Mouse (Mus musculus) heart, embryonic 11.5 days (tissue): ENCODE measurements around the gene Cst6. TPM values are rescaled to one million over a fixed set of nuclear protein-coding genes. Genes with fewer than 3 reads are reported as not detected.
"Not testable (repeated sequence)": the region's sequence is repeated elsewhere in the genome, so short reads cannot be mapped to it uniquely, and the experiment has no call there.

ENCODE experiments used
- ATAC-seq: fragments of 200-750 bp; cut with Nextera tagmentation; replicated peaks from 2 replicates; pipeline ENCODE4 v1.8.0; 2017; ENCODE audit warnings: moderate library complexity; ENCODE audit not compliant: insufficient number of reproducible peaks, low FRiP score, low TSS enrichment
- H3K27ac ChIP-seq: fragments of 300-500 bp; sonication (generic); 2 replicates; pipeline ENCODE4 v1.5.1; 2014; ENCODE audit warnings: mild to moderate bottlenecking, low read depth, low read length
- H3K27me3 ChIP-seq: fragments of 300-500 bp; sonication (generic); 2 replicates; pipeline ENCODE4 v1.6.1; 2014; ENCODE audit warnings: mild to moderate bottlenecking, low read length, mixed read lengths; ENCODE audit not compliant: control insufficient read depth, insufficient read depth
- H3K36me3 ChIP-seq: fragments of 300-500 bp; sonication (generic); 2 replicates; pipeline ENCODE4 v1.6.1; 2014; ENCODE audit warnings: mild to moderate bottlenecking, low read length, moderate library complexity, mixed read lengths; ENCODE audit not compliant: control insufficient read depth, insufficient read depth
- H3K4me1 ChIP-seq: fragments of 300-500 bp; sonication (generic); 2 replicates; pipeline ENCODE4 v1.6.1; 2014; ENCODE audit warnings: low read length; ENCODE audit not compliant: control insufficient read depth, insufficient read depth
- H3K4me2 ChIP-seq: fragments of 300-500 bp; sonication (generic); 2 replicates; pipeline ENCODE4 v1.6.1; 2014; ENCODE audit warnings: mild to moderate bottlenecking, moderate library complexity
- H3K4me3 ChIP-seq: fragments of 300-500 bp; sonication (generic); 2 replicates; pipeline ENCODE4 v1.5.1; 2014; ENCODE audit warnings: low read depth, low read length
- H3K9ac ChIP-seq: fragments of 300-500 bp; sonication (generic); 2 replicates; pipeline ENCODE4 v1.6.1; 2014; ENCODE audit warnings: mild to moderate bottlenecking, low read depth, low read length, moderate library complexity
- H3K9me3 ChIP-seq: fragments of 300-500 bp; sonication (generic); replicated peaks from 2 replicates; pipeline ENCODE4 v1.6.1; 2016; ENCODE audit warnings: low read length; ENCODE audit not compliant: control insufficient read depth
- WGBS: fragments of 180-500 bp; shearing (Covaris S2); extraction: QIAGEN DNeasy Blood & Tissue Kit; methylation state at CpG from one replicate; pipeline ENCODE4 v1.1.7; 2014; ENCODE audit not compliant: insufficient replicate concordance; 5-methylcytosine and 5-hydroxymethylcytosine counted together
- polyA plus RNA-seq: library from polyadenylated mRNA; unstranded; fragments of >200 nt; fragmentation: Nextera tagmentation; extraction: Ambion mirVana; gene quantifications from 2 replicates; pipeline ENCODE4 v1.2.1, GENCODE M21; 2014

Gene Cst6
- polyA plus RNA-seq = 0.60 and 0.84 TPM in 2 replicates

DNA sequence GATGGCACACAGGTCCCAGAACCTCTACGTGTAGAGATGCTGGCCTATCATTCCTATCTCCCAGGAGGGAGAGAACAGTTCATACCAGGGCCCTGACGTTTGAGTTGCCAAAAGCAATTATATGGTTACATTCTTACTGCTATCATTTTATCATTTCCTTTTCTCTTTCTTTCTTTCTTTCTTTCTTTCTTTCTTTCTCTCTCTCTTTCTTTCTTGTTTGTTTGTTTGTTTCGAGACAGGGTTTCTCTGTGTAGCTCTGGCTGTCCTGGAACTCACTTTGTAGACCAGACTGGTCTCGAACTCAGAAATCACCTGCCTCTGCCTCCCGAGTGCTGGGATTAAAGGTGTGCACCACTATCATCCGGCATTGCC, at the start of gene Cst6:
Cst6 (minus strand) TSS at position 73 of the 372 bp plus-strand sequence.
- H3K27me3 ChIP-seq, H3K36me3 ChIP-seq, H3K27ac ChIP-seq, H3K4me1 ChIP-seq, H3K9me3 ChIP-seq, ATAC-seq: not testable (repeated sequence)
- Histone ChIP-seq H3K4me2 (peak within 1 kb of the TSS; percentile 87), H3K9ac (peak within 1 kb of the TSS; percentile 66), H3K4me3 (peak within 1 kb of the TSS; percentile 46)
- 59% methylated on average over 6 of the region's 6 CpGs for WGBS

DNA sequence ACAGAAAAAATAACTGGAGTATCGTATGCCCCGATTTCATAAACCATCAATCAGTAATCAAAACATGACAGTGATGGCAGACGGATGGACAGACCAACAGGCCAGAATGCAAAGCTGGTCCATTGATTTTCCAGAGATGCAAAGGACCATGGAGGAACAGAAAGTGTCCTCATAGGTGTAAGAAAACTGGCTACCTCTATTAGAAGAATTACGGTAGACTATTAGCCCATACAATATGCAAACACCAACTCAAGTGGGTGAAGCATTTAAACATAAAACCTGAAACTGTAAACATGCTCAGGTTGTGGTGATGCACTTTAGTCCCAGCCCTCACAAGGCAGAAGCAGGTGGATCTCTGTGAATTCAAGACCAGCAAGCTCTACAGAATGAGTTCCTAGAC, 46.0 kb upstream of the Cst6 start:
- WGBS = 67% methylated on average over 4 of the region's 4 CpGs
- no peaks in the 10 kb centered on the region for H3K36me3 ChIP-seq
- no peak overlapping the region for H3K4me3 ChIP-seq
- peaks cover 1% of the 10 kb centered on the region for H3K4me1 ChIP-seq
- no peak overlapping the region for H3K4me2 ChIP-seq
- no peak overlapping the region for H3K27ac ChIP-seq
- no peak for ATAC-seq
- H3K9me3 ChIP-seq = no peaks in the 10 kb centered on the region
- H3K27me3 ChIP-seq = no peaks in the 10 kb centered on the region
- no peak overlapping the region for H3K9ac ChIP-seq

DNA sequence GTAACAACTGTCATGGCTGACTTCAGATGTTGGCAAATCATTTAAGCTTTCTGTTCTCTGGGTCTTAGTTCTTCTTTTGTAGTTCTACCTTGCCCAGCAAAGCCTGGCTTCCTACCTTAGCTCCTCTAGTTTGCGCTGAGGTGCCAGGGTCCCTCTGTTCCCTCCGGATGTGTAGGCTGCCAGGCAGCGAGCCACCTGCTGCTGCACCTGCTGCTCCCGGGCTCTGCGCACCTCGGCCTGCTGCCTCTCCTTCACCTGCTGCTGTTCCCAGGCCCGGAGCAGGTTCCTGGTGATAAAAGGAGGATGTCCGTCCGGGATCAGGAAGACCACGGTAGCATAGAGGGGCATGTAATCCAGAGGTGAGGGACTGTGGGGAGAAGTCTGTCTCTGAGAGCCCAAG, 44.8 kb upstream of the Cst6 start:
- H3K4me2 ChIP-seq = no peak overlapping the region
- H3K9ac ChIP-seq = no peak overlapping the region
- no peak overlapping the region for H3K27ac ChIP-seq
- no peaks in the 10 kb centered on the region for H3K36me3 ChIP-seq
- no peak for ATAC-seq
- H3K4me1 ChIP-seq = peaks cover 10% of the 10 kb centered on the region
- no peaks in the 10 kb centered on the region for H3K27me3 ChIP-seq
- no peak overlapping the region for H3K4me3 ChIP-seq
- 47% methylated on average over 10 of the region's 10 CpGs for WGBS
- H3K9me3 ChIP-seq = no peaks in the 10 kb centered on the region

DNA sequence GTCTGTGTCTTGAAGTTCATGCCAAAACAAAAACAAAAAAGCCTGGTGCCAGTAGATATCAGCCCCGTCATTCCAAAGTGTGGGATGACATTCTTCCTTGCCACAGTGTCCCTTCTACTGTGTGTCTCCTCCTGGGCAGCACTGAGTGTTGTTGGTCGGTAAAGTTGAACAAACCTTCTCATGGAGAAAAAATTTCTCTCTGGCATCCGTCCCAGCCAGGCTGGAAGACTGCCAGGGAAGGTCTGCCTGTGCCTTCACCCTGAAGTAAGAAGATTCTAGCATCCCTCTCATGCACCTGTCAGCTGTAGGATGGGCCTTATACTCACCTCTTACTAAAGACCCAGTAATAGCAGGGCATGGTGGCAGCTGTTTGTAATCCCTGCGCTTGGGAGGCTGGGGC, 43.5 kb upstream of the Cst6 start:
- no peak for ATAC-seq
- Histone ChIP-seq H3K27me3 (no peaks in the 10 kb centered on the region), H3K36me3 (no peaks in the 10 kb centered on the region)

DNA sequence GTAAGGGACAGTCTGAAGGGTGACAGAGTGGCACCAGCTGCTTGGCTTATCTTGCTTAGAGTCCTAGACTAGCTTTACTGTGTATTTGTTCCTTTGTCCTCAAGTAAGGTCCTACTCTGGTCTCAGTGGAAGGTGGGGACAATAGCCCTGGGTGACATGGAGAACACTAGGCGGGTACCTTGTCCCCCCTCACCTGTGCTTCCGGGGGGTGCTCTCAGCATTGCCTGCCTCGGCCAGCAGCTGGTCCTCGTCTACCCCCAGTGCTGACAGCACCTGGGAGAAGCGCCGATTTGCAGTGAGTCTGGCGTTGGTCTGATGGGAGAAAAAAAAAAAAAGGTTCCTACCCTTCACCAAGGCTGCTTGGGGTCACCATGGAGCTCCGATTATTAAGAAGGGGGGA, 41.0 kb upstream of the Cst6 start:
- H3K4me1 ChIP-seq = peaks cover 23% of the 10 kb centered on the region
- 0 out of 2 replicates have a peak, but pooled peaks cover 2% of the 10 kb centered on the region for H3K36me3 ChIP-seq
- ATAC-seq = no peak
- no peaks in the 10 kb centered on the region for H3K27me3 ChIP-seq
- no peak overlapping the region for H3K27ac ChIP-seq
- H3K4me3 ChIP-seq = peak overlapping the region; percentile 100; the same call in 1 of the 2 replicates
- peak overlapping the region; percentile 96; the same call in 1 of the 2 replicates for H3K9ac ChIP-seq
- WGBS = 54% methylated on average over 8 of the region's 8 CpGs
- H3K4me2 ChIP-seq = peak overlapping the region; percentile 94
- H3K9me3 ChIP-seq = no peaks in the 10 kb centered on the region

More for the DNA sequence above, 43.5 kb upstream of the Cst6 start:
- Histone ChIP-seq H3K4me3 (no peak overlapping the region), H3K4me1 (peaks cover 10% of the 10 kb centered on the region), H3K9ac (no peak overlapping the region), H3K4me2 (peak overlapping the region; percentile 12; the same call in 1 of the 2 replicates), H3K27ac (no peak overlapping the region), H3K9me3 (no peaks in the 10 kb centered on the region)
- 48% methylated on average over 4 of the region's 4 CpGs for WGBS

DNA sequence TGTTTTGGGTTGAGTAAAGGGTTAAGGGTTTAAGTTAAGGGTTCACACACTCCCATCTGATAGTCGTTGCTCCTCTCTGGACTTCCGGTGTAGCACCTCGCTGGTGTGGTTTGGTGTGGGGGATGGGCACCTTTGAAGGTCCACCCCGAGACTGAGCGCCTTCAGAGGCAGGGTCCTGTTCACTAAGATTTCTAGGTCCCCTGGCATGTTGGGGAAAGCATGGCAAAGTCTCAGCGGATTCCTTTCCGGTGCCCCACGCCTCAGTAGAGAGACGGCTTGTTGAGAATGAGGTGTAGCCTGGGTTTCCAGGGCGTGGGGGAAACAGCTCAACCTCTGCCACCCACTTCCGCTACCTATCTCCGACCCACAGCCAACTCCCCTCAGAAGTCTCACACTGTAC, 40.3 kb upstream of the Cst6 start:
- Histone ChIP-seq H3K27ac (peak overlapping the region; percentile 86), H3K36me3 (0 out of 2 replicates have a peak, but pooled peaks cover 2% of the 10 kb centered on the region), H3K9me3 (no peaks in the 10 kb centered on the region), H3K27me3 (no peaks in the 10 kb centered on the region), H3K4me2 (peak overlapping the region; percentile 94), H3K4me1 (peaks cover 23% of the 10 kb centered on the region), H3K9ac (peak overlapping the region; percentile 96), H3K4me3 (peak overlapping the region; percentile 100)
- 19% methylated on average over 12 of the region's 12 CpGs for WGBS
- ATAC-seq = no peak; the same call in 1 of the 2 replicates

DNA sequence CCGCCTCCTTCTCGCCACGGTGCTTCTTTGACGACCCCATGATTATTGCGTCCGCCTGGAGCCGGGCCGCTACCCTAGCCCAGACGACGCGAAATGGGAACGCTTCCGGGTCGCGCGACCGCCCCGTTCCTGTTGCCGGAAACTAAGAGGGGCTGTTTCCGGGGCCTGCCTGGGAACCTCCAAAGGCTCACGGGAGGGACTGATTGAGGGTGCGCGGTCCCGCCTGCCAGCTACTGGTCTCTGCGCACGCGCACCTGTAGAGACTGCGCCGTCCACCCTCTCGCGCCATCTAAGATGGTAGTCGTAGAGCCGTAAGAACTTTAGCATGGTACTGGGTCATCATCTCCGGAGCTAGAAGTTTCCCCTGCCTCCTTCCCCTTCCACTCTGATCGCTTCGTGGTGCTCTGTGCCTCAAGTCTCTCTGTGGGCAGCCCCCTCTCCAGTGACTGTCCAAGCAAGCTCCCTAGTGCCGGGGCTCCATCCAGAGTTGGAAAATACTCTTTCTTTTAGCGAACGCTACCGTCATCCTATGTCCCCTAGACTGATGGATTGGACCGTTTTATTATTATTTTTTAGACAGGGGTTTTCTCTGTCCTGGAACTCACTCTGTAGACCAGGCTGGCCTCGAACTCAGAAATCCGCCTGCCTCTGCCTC, 39.3 kb upstream of the Cst6 start, which contains the start of gene Sart1:
Sart1 (minus strand) TSS at position 116 of the 655 bp plus-strand sequence.
- peak; percentile 90 for ATAC-seq
- peaks cover 7% of the 10 kb centered on the region for H3K36me3 ChIP-seq
- peaks cover 23% of the 10 kb centered on the region for H3K4me1 ChIP-seq
- peak within 1 kb of the TSS; percentile 100 for H3K4me3 ChIP-seq
- WGBS = 2% methylated on average over 43 of the region's 43 CpGs
- H3K27me3 ChIP-seq = no peaks in the 10 kb centered on the region
- H3K9me3 ChIP-seq = no peaks in the 10 kb centered on the region
- H3K27ac ChIP-seq = peak within 1 kb of the TSS; percentile 86
- peak within 1 kb of the TSS; percentile 94 for H3K4me2 ChIP-seq
- H3K9ac ChIP-seq = peak within 1 kb of the TSS; percentile 96

DNA sequence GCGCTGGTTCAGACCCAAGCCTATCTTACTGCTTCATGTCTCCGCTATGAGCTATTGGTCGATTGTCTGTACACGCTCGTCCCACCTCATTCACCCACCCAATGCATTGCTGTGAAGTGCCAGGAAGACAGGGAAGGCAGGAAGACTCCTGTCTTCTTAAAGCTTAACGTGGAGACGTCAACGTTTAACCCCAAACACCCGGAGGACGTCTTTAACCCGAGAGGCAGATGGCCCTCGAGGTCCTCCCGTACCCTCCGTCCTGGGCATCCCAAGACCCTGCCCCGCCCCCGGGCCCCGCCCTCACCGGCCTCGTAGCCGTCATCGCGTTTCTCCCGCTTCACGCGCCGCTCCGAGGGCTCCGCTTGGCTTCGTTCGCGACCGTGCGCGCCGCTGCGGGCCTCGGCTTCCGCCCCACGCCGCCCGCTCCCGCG, 38.7 kb upstream of the Cst6 start:
- H3K27ac ChIP-seq = peak overlapping the region; percentile 86
- WGBS = under 1% methylated on average over 38 of the region's 43 CpGs
- peaks cover 23% of the 10 kb centered on the region for H3K4me1 ChIP-seq
- peak overlapping the region; percentile 94 for H3K4me2 ChIP-seq
- H3K36me3 ChIP-seq = peaks cover 13% of the 10 kb centered on the region
- no peaks in the 10 kb centered on the region for H3K27me3 ChIP-seq
- peak overlapping the region; percentile 96 for H3K9ac ChIP-seq
- no peaks in the 10 kb centered on the region for H3K9me3 ChIP-seq
- peak overlapping the region; percentile 100 for H3K4me3 ChIP-seq
- ATAC-seq = peak; percentile 58

DNA sequence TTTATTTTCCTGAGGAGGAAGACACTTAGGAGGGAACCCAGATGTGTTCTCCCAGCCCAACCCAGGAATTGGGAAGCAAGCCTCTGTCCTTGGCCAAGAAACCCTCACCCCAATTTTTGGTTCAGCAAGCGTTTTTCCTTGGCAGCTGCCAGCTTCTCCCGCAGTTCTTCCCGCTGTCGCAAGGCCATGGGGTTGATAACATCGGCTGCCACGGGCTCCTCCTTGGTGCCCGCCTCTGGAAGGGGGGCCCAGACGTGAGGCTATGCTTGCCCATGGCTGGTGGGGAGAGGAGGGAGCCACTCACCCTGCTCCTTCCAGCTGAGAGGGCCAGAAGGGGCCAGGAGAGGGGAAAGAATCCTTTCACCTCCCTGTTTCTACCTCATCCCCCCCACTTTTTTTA, 35.3 kb upstream of the Cst6 start:
- WGBS = 91% methylated on average over 8 of the region's 8 CpGs
- no peaks in the 10 kb centered on the region for H3K27me3 ChIP-seq

More for the DNA sequence above, 35.3 kb upstream of the Cst6 start:
- Histone ChIP-seq H3K9ac (no peak overlapping the region), H3K27ac (no peak overlapping the region), H3K36me3 (peaks cover 42% of the 10 kb centered on the region), H3K4me1 (peaks cover 15% of the 10 kb centered on the region), H3K4me3 (no peak overlapping the region), H3K4me2 (no peak overlapping the region), H3K9me3 (no peaks in the 10 kb centered on the region)
- no peak for ATAC-seq
